Mouse (Mus musculus): ENCODE data around the gene Ltbp2.

- TF ChIP-seq POLR2A (IDR thresholded peaks at IDR 0.05; ENCODE audit: insufficient read length, low read depth) (no peak), MYOG (IDR thresholded peaks at IDR 0.05; ENCODE audit: control insufficient read depth in 1 of 3, insufficient read depth in 1 of 3, insufficient read length in 2 of 3, low read depth in 2 of 3) (peak; percentile 59 to 98 (median 86)), MAX (IDR thresholded peaks at IDR 0.05; ENCODE audit: low read depth) (no peak), E2F4 (IDR thresholded peaks at IDR 0.05; ENCODE audit: insufficient read depth) (no peak)
Observed at GRCm38 (mm10) chr12:84819236-84820168, 56.8 kb downstream of the Ltbp2 start.
